Mouse (Mus musculus) embryonic facial prominence, embryonic 11.5 days (tissue): ENCODE measurements around the gene Grb7. TPM values are rescaled to one million over a fixed set of nuclear protein-coding genes. Genes with fewer than 3 reads are reported as not detected.

ENCODE experiments used
- ATAC-seq: fragments of 200-750 bp; cut with Nextera tagmentation; replicated peaks from 2 replicates; pipeline ENCODE4 v1.8.0; 2017; ENCODE audit warnings: low read depth; ENCODE audit not compliant: insufficient number of reproducible peaks, low FRiP score, low TSS enrichment
- DNase-seq: peaks from one replicate; pipeline ENCODE4 v3.0.0-alpha.2; 2015; ENCODE audit warnings: low spot score
- H3K27ac ChIP-seq: fragments of 300-500 bp; sonication (generic); replicated peaks from 2 replicates; pipeline ENCODE4 v1.5.1; 2014; ENCODE audit warnings: mild to moderate bottlenecking, low read depth, low read length, control low read depth
- H3K27me3 ChIP-seq: fragments of 300-500 bp; sonication (generic); 2 replicates; pipeline ENCODE4 v1.6.1; 2014; ENCODE audit warnings: mild to moderate bottlenecking, low read length, moderate library complexity, mixed read lengths; ENCODE audit not compliant: control insufficient read depth, insufficient read depth
- H3K36me3 ChIP-seq: fragments of 300-500 bp; sonication (generic); replicated peaks from 2 replicates; pipeline ENCODE4 v1.6.1; 2014; ENCODE audit warnings: low read depth, mild to moderate bottlenecking, low read length, moderate library complexity, mixed read lengths; ENCODE audit not compliant: control insufficient read depth, insufficient read depth
- H3K4me1 ChIP-seq: fragments of 300-500 bp; sonication (generic); 2 replicates; pipeline ENCODE4 v1.6.1; 2014; ENCODE audit warnings: low read length, mixed read lengths; ENCODE audit not compliant: control insufficient read depth, insufficient read depth
- H3K4me2 ChIP-seq: fragments of 300-500 bp; sonication (generic); 2 replicates; pipeline ENCODE4 v1.6.1; 2014; ENCODE audit warnings: low read depth, mild to moderate bottlenecking, control low read depth, low read length, moderate library complexity
- H3K4me3 ChIP-seq: fragments of 300-500 bp; sonication (generic); 2 replicates; pipeline ENCODE4 v1.5.1; 2014; ENCODE audit warnings: low read depth, low read length, control low read depth
- H3K9ac ChIP-seq: fragments of 300-500 bp; sonication (generic); replicated peaks from 2 replicates; pipeline ENCODE4 v1.6.1; 2014; ENCODE audit warnings: mild to moderate bottlenecking, control low read depth, low read length
- H3K9me3 ChIP-seq: fragments of 300-500 bp; sonication (generic); replicated peaks from 2 replicates; pipeline ENCODE4 v1.6.1; 2016; ENCODE audit warnings: mild to moderate bottlenecking, low read length, inconsistent platforms, mixed read lengths; ENCODE audit not compliant: control insufficient read depth
- WGBS: fragments of 180-500 bp; shearing (Covaris S2); extraction: QIAGEN DNeasy Blood & Tissue Kit; methylation state at CpG from one replicate; pipeline ENCODE4 v1.1.7; 2014; 5-methylcytosine and 5-hydroxymethylcytosine counted together
- polyA plus RNA-seq: library from polyadenylated mRNA; unstranded; fragments of >200 nt; fragmentation: Nextera tagmentation; extraction: Ambion mirVana; gene quantifications from 2 replicates; pipeline ENCODE4 v1.2.1, GENCODE M21; 2014

Grb7 gene
- polyA plus RNA-seq, 1 experiment from 2014 or later: 8.5 TPM

GRCm38 (mm10) chr11:98485749-98486148 lies 39.6 kb downstream of the Grb7 start:
- Histone ChIP-seq H3K9ac (no peak overlapping the region), H3K4me1 (no peaks in the 10 kb centered on the region), H3K27ac (no peak overlapping the region), H3K27me3 (no peaks in the 10 kb centered on the region), H3K36me3 (no peaks in the 10 kb centered on the region), H3K9me3 (no peaks in the 10 kb centered on the region), H3K4me3 (no peak overlapping the region), H3K4me2 (no peak overlapping the region)
- ATAC-seq: no peak
- DNase-seq: no peak
- 82% methylated on average over 2 of the region's 2 CpGs for WGBS

GRCm38 (mm10) chr11:98487526-98488040 lies 41.4 kb downstream of the Grb7 start:
- no peak overlapping the region for H3K4me2 ChIP-seq
- WGBS: 63% methylated on average over 4 of the region's 5 CpGs
- DNase-seq: no peak
- H3K9ac ChIP-seq: no peak overlapping the region
- H3K4me3 ChIP-seq: no peak overlapping the region
- H3K4me1 ChIP-seq: no peaks in the 10 kb centered on the region
- no peaks in the 10 kb centered on the region for H3K36me3 ChIP-seq
- no peak overlapping the region for H3K27ac ChIP-seq
- no peaks in the 10 kb centered on the region for H3K27me3 ChIP-seq
- no peaks in the 10 kb centered on the region for H3K9me3 ChIP-seq
- ATAC-seq: no peak

- Histone ChIP-seq H3K27ac (no peak overlapping the region), H3K9me3 (no peaks in the 10 kb centered on the region), H3K4me2 (no peak overlapping the region), H3K27me3 (no peaks in the 10 kb centered on the region), H3K9ac (no peak overlapping the region), H3K4me3 (no peak overlapping the region), H3K4me1 (no peaks in the 10 kb centered on the region), H3K36me3 (no peaks in the 10 kb centered on the region)
- DNase-seq: no peak
- 73% methylated on average over 20 of the region's 20 CpGs for WGBS
- ATAC-seq: no peak
Observed at GRCm38 (mm10) chr11:98488540-98489234, 42.5 kb downstream of the Grb7 start.

GRCm38 (mm10) chr11:98491571-98491970 lies 45.4 kb downstream of the Grb7 start:
- H3K27ac ChIP-seq: no peak overlapping the region
- H3K4me3 ChIP-seq: no peak overlapping the region
- 80% methylated on average over 7 of the region's 7 CpGs for WGBS
- H3K36me3 ChIP-seq: no peaks in the 10 kb centered on the region
- H3K27me3 ChIP-seq: no peaks in the 10 kb centered on the region
- H3K9ac ChIP-seq: no peak overlapping the region
- H3K4me2 ChIP-seq: no peak overlapping the region
- ATAC-seq (no peak), DNase-seq (no peak)
- H3K9me3 ChIP-seq: no peaks in the 10 kb centered on the region
- no peaks in the 10 kb centered on the region for H3K4me1 ChIP-seq

- Histone ChIP-seq H3K4me2 (no peak overlapping the region), H3K27ac (no peak overlapping the region), H3K4me3 (no peak overlapping the region), H3K36me3 (no peaks in the 10 kb centered on the region), H3K4me1 (no peaks in the 10 kb centered on the region), H3K9me3 (no peaks in the 10 kb centered on the region), H3K9ac (no peak overlapping the region), H3K27me3 (no peaks in the 10 kb centered on the region)
- no peak for ATAC-seq
- DNase-seq: peak; percentile 19
- WGBS: 10% methylated on average over 7 of the region's 7 CpGs
Observed at GRCm38 (mm10) chr11:98492959-98493358, 46.8 kb downstream of the Grb7 start.

GRCm38 (mm10) chr11:98493394-98493793 lies 47.2 kb downstream of the Grb7 start:
- no peak overlapping the region for H3K9ac ChIP-seq
- H3K9me3 ChIP-seq: no peaks in the 10 kb centered on the region
- no peaks in the 10 kb centered on the region for H3K27me3 ChIP-seq
- H3K36me3 ChIP-seq: no peaks in the 10 kb centered on the region
- no peak overlapping the region for H3K4me3 ChIP-seq
- 73% methylated on average over 9 of the region's 9 CpGs for WGBS
- no peak overlapping the region for H3K27ac ChIP-seq
- DNase-seq (no peak), ATAC-seq (no peak)
- H3K4me2 ChIP-seq: no peak overlapping the region
- H3K4me1 ChIP-seq: no peaks in the 10 kb centered on the region

GRCm38 (mm10) chr11:98495176-98495719 lies 49.1 kb downstream of the Grb7 start:
- no peaks in the 10 kb centered on the region for H3K27me3 ChIP-seq
- no peak overlapping the region for H3K4me2 ChIP-seq
- no peak overlapping the region for H3K4me3 ChIP-seq
- no peaks in the 10 kb centered on the region for H3K36me3 ChIP-seq
- no peak for DNase-seq
- no peaks in the 10 kb centered on the region for H3K9me3 ChIP-seq
- 88% methylated on average over 5 of the region's 5 CpGs for WGBS
- H3K27ac ChIP-seq: no peak overlapping the region
- no peak overlapping the region for H3K9ac ChIP-seq
- no peaks in the 10 kb centered on the region for H3K4me1 ChIP-seq
- no peak for ATAC-seq
